8 mouse cellular contexts compared by ENCODE assay signal in the genomic region with DNA sequence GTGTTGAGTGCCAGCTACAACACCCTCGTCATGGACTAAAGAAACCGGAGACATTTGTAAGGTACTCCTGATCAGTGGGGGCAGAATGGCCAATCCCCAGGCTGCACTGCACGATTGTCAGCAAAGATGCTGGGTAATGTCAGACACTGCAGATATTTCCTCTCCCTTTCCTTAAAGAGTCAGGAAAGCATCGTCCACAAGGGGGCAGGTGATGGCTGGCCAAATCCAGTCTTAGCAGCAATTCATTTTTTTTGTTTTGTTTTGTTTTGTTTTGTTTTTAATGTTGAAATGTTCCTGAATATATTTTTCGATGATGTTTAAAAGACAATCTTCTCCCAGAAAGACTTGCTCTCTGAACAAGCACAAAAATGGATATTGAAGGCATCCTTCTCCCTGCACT. TPM values are rescaled to one million over a fixed set of nuclear protein-coding genes. Genes with fewer than 3 reads are reported as not detected.
DNase-seq lines count a peak whose midpoint lies in the region; TF ChIP-seq lines count a peak whose summit lies in the region.
"Had no signal": no experiment of that assay in that cellular context is flagged by ENCODE, and none has a peak within 500 bp of the region (broad histone marks: within the 10 kb centered on the region; RNA-seq: fewer than 3 reads in every experiment).

No protein-coding gene starts in this region.

- intact Hi-C loops in left cerebral cortex, postnatal 25 days (cut with DNase I) = no loop called here

- H3K27ac ChIP-seq in embryonic fibroblast, embryonic 13.5 days (ENCODE audit: insufficient read depth, low read length) = no peak overlapping the region
- H3K27ac ChIP-seq: macrophage had no signal

- DNase-seq in kidney, adult 18-20 months = peak; percentile 39
- no peak for DNase-seq in kidney, adult 9 months
- peak; percentile 68 for DNase-seq in 3T3-L1 (ENCODE audit: low read depth, low spot score)
- peak; percentile 33 for DNase-seq in A20 (ENCODE audit: low read depth, low spot score)
- DNase-seq in layer of hippocampus, adult 11-12 months (ENCODE audit: low spot score) = no peak
- no peak for DNase-seq in left cerebral cortex, postnatal 25 days (ENCODE audit: low spot score in 2 of 2)

- TF ChIP-seq POLR2A in embryonic fibroblast, embryonic 13.5 days (IDR thresholded peaks at IDR 0.05; ENCODE audit: low read depth, low read length) = no peak

- TF ChIP-seq CTCF in embryonic fibroblast, embryonic 13.5 days (IDR thresholded peaks at IDR 0.05; ENCODE audit: borderline replicate concordance, insufficient read depth, low read length) = peak; percentile 25; the same call in 1 of the 2 replicates

- H3K4me1 ChIP-seq in embryonic fibroblast, embryonic 13.5 days (ENCODE audit: control insufficient read depth, insufficient read depth, low read length) = no peaks in the 10 kb centered on the region

- H3K4me3 ChIP-seq in embryonic fibroblast, embryonic 13.5 days (ENCODE audit: insufficient read depth, low read length) = no peak overlapping the region

RNA-seq across cellular contexts. Expression of gene Slc25a5, which starts 15.9 kb away (rescaled TPM):
- polyA plus RNA-seq in embryonic fibroblast, embryonic 13.5 days (2011; ENCODE audit: insufficient read length, low read depth, missing spikeins) = 488 and 502 TPM in 2 replicates
- 100 to 1,000 TPM; 343 to 350 TPM for total RNA-seq in left cerebral cortex, postnatal 25 days (2021)

Comparison
In these comparisons a context has a peak if more than half of its experiments do, and no peak if none do; other contexts are left out.
1. DNase-seq: peak in kidney, adult 18-20 months (single experiment), 3T3-L1 (single experiment) and A20 (single experiment); none in kidney, adult 9 months (single experiment), layer of hippocampus, adult 11-12 months (single experiment) and left cerebral cortex, postnatal 25 days (0 of 2).